Mouse (Mus musculus): ENCODE measurements around the gene C2cd2l.
A peak's percentile ranks its signal among the peaks of the same experiment; 100 is the strongest.
"Not testable (repeated sequence)": the region's sequence is repeated elsewhere in the genome, so short reads cannot be mapped to it uniquely, and the experiment has no call there.

The C2cd2l gene

DNA sequence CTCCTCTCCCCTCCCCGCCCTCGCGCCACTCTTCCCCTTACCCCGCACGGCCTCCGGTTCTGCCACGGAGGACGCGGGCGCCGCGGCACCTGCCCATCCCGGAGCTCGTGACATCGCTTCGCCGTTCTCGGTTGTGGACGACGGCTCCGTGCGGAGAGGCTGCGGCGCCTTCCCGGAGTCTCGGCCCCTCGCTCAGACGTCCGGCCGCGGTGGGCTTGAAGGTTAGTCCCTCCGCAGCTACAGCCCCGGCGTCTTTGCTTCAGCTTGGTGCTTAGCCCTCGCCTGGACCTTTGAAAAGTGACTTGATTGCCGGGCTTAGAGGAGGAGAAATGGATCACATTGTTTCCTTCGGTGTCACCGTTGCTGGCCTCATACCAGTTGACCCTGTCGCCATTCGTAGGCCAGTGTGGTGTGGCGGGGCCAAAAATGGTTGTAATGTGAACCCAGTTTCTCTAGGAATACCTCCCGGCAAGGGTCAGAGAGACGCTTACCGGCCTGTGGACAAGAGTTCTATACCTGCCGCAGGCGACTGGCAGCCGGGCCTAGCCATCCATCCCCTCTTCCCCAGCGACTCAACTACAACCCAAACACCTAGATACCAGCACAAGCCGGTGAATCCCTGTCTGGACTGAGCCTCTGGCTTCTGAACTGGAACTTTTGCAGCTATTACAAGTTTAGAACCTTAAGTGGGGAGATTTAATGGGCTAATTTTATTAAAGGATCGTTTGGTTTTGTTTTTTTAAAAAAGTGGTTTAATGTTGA, 15.4 kb upstream of the C2cd2l start:
- no peak for DNase-seq

DNA sequence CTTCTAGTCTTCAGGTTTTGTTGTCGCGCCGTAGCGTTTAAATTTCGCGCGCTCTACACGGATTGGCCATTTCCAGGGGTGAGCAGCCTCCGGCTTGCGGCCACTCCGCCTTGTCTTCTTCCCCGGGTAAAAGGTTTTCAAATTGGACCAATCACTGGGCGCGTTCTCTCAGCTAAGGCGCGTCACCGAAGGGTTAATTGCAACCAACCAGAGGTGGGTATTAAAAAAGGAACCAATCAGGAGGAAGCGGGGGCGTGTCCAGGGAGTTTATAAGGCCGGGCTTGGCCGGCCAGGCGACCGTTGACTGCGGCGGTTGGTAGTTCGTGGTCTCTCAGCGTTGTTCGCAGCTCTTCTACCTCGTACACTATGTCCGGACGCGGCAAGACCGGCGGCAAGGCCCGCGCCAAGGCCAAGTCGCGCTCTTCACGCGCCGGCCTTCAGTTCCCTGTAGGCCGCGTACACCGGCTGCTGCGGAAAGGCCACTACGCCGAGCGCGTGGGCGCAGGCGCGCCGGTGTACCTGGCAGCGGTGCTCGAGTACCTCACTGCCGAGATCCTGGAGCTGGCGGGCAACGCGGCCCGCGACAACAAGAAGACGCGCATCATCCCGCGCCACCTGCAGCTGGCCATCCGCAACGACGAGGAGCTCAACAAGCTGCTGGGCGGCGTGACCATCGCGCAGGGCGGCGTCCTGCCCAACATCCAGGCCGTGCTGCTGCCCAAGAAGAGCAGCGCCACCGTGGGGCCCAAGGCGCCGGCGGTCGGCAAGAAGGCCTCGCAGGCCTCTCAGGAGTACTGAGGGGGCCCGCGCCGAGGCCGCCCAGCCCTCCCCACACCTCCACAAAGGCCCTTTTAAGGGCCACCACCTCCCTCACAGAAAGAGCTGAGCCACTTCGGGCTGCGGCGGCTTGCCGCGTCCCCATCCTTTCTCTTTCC, 14.6 kb upstream of the C2cd2l start, which contains the start of gene H2afx:
Gene H2afx, plus strand, starts transcription at position 299 of the 935 bp plus-strand sequence.
- DNase-seq: peak; percentile 100

DNA sequence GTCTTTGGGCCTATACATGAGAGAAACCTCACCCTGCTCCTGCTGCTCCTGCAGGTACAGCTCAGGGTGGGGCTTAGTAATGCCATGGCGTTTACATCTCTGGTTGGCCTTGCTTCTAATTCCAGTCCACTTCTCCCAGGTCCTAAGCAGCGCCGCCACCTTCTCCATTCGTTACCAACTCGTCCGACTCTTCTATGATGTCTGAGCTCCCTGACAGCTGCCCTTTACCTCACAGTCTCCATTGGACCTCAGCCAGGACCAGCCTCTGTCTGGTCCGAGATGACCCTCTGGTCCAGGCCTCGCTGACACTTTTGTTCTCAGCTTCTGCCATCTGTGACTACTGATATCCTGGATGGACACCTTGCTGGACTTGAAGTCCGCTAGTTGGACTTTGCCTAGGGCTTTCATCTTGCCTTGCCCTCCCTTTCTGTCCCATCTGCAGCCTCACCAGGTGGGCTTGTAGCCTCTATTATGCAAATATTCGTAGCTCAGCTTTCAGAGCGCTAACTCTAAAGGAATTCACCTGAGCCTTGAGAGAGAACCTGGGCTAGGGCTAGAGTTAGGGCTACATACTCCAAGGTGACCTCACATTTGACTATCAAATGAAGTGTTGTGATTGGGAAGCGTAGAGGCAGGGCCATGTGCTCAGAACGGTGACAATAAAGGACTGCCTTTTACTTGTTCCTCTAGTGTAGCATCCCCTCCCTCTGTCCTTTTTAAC, 13.0 kb upstream of the C2cd2l start:
- DNase-seq: no peak

DNA sequence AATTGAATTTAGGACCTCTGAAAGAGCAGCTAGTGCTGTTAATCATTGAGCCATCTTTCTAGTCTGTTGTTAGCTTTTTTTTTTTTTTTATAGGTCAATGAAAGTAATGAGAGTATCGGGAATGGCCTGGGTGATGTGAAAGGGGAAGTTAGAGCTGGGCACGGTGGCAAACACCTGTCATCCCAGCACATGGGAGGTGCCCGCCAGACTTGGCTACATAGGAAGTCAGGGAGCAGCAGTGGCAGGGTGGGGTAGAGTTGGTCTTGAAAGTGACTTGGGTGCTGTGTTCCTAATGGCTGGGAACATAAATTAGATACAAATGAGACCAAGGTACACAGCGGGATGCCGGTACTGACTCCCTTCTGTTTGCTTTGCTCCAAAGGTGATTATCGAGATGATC, 10.7 kb upstream of the C2cd2l start:
- no peak for DNase-seq

DNA sequence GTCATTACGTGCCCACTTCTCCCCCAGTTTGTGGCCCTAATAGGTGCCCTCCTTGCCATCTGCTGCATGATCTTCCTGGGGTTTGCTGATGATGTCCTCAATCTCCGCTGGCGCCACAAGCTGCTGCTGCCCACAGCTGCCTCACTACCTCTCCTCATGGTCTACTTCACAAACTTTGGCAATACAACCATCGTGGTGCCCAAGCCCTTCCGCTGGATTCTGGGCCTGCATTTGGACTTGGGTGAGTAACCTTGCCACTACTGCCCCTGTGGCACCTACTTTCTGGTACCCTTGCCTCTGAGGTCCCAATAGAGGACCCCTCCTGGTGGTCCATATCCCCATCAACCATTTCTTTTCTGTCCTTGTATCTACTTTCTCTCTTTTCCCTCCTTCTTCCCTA, 7.8 kb upstream of the C2cd2l start:
- no peak for DNase-seq

DNA sequence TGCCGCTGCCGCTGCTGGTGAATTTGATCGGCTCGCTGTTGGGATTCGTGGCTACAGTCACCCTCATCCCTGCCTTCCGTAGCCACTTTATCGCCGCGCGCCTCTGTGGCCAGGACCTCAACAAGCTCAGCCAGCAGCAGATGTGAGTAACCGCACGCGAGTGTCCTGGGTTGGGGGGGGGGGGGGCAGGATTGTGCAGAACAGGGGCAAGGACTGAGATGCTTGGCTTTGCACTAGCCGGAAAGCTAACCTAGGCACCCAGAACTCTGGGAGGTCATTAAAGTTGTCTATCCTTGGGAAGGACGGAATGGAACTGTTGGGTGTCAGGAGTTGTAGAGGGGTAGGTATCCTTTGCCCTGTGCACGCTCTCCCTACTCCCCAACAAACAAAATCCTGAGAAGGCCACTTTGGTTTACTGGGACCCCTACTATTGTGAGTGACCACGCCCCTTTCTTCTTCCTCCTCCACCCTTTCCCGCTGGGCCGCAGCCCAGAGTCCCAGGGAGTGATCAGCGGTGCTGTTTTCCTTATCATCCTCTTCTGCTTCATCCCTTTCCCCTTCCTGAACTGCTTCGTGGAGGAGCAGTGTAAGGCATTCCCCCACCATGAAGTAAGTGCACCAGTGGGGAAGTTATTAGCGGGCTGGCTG, 7.1 kb upstream of the C2cd2l start:
- DNase-seq: peak; percentile 36

DNA sequence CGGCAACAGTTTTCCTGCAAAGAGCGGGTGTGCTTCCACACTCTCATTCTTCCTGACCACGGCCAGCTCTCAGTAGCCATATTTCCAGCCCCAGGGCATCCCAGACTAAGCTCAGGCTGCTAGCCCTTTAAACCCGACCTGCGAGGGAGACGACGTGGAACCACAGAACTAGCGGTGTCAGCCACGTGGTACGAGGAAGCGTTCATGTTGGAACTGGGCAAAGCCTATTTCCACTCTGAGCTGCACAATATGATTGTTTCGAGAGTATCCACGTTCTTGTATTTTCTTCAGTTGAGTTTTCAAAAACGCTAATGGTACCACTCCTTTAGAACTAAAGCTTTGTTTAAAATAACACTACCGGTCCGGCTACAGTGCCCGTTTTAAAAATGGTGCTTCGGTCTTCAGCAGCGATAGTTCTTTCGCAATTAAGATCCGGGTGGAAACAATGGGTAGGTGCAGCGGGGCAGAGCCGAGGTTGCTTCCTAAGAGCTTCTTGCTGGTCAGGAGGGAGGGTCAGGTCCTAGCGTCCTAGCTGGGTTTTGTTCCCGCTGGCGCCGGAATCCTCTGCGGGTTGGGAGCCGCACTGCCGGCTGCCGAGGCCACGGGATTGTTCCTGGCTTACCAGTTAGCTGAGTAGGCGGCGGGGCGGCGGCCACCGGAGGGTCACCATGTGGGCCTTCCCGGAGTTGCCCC, 6.4 kb upstream of the C2cd2l start:
- peak; percentile 94 for DNase-seq

DNA sequence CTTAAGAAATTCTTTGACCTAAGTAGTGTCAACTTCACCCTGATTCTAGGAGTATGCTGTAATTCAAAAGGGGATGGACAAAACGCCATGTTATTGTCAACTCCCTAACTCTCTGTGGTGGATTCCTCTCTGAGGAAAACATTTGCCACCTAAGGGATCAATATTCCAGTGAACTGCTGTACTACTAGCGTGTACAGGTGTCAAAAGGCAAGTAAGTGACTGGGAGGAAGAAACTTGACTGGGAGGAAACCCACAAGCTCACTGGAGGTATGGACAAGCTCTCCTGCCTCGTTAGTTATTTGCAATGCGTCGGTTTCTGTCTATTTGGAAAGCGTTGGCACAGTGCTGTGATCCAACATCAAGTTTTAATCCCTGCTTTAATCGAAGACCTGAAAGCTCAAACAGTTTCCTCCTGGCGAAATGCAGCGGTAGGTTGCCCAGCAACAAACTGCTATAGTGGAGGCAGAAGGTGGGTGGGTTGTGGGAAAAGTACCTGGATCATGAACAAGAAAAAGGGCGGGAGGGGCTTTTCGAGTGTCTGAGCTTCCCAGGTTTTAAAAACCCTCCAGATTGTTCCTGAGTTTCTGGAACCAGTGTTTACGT, 5.8 kb upstream of the C2cd2l start, which contains the start of gene Dpagt1:
Gene Dpagt1, plus strand, starts transcription at position 252 of the 603 bp plus-strand sequence.
- DNase-seq: no peak

DNA sequence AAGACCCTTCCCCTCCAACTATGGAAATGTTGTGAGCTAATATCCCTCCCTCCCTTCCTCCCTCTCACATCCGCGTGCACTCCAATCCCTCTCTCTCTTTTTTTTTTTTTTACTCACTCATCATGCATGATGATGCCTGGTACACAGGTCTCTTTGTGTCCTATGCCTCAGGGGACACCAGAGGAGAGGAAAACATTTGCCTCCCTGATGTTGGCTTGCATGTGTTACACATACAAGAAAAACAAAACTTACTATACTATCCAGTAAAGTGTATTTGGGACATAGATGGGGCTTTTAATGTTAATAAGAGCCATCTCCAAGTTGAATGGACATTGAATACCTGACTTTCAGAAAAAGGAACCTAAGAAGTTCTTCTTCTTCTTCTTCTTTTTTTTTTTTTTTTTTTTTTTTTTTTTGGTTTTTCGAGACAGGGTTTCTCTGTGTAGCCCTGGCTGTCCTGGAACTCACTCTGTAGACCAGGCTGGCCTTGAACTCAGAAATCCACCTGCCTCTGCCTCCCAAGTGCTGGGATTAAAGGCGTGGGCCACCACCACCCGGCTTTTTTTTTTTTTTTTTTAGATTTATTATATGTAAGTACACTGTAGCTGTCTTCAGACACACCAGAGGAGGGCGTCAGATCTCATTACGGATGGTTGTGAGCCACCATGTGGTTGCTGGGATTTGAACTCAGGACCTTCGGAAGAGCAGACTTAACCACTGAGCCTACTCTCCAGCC, 5.1 kb upstream of the C2cd2l start:
- DNase-seq: not testable (repeated sequence)

DNA sequence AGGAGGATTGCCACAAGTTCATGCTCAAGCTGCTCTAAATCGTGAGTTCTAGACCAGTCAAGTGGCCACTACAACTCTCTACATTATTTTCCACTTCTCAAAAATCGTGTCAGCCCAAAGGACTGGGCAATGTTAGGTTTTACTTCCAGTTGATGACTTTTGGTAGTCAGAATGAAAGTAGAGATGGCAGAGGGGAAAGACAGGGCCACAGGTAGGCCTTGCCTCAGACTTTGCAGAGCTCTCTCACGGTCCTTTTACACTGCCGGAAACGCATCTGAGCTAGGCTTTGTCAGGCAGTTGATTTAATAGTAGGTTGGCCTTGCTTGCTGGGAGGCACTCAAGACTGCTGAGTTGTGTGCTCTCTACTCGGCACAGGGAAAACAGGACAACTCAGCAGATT, 4.1 kb upstream of the C2cd2l start:
- DNase-seq: no peak

DNA sequence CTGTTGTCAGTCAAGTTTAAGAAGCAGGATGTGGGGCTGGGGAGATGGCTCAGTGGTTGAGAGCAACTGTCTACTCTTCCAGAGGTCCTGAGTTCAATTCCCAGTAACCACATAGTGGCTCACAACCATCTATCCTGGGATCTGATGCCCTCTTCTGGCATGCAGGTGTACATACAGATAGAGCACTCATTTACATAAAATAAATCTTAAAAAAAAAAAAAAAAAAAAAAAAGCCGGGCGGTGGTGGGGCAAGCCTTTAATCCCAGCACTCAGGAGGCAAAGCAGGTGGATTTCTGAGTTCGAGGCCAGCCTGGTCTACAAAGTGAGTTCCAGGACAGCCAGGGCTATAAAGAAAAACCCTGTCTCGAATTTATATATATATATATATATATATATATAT, 3.6 kb upstream of the C2cd2l start:
- not testable (repeated sequence) for DNase-seq

DNA sequence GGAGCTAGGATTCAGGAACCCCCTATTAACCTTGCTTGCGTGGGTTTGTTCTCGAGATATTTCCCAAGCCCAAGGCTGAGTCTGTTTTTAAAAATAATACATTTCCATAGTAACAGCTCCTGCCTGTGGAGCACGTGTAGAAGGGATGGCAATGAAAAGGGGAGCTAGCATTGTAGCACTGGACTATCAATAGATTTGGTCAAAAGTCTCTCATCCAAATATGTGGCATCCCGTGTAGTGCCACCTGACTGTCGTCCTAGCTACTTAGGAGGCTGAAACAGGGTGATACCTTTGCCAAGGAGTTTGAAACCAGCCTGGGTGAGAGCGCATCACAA, 681 bp upstream of the C2cd2l start:
- DNase-seq: no peak

DNA sequence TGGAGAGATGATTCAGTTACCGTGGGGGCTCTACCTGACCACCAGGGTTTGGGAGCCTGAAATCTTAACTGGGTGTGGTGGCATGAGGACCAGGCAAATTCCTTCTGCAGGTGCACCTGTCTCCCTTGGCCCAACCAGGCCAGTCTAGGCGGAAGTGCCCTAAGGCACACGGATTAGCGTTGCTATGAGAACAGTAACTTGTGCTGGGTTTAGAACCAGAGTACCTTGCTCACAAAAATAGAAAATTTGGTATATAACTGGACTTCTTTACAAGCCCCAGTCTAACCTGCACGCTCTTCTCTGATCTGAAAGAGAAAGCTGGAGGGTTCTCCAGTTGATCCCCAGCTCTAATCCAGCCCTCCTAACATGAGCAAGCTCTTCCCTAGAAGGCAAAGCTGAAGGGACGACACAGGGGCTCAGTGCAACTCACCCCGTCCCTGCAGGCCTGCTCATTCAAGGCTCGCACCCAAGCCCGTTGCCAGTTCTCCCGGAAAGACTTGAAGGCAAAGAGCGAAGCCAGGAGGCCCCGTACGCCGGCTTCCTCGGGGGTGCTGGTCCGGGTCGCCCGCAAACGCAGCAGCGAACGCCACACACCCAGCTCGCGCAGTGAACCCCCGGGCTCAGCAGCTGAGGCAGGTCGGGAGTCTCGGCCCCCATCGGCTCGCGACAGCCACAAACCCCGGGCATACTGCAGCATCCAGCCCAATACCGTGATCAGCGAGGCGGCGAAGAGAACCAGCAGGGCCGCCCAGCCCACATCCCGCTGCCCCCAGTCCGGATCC, 789 bp downstream of the C2cd2l start:
- DNase-seq: peak; percentile 37

DNA sequence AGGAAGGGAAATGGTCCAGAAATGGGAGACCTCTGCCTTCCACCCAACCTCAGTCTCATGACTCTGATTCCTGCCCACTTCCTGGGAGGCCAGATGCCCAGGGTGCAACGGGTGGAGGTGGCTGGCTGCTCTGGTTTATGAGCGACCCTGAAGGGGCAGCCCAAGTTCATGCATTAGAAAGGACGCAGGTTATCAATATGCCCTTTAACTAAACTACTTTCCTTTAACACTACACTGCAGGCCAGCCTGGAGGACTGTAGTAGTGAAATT, 1.3 kb downstream of the C2cd2l start:
- no peak for DNase-seq

DNA sequence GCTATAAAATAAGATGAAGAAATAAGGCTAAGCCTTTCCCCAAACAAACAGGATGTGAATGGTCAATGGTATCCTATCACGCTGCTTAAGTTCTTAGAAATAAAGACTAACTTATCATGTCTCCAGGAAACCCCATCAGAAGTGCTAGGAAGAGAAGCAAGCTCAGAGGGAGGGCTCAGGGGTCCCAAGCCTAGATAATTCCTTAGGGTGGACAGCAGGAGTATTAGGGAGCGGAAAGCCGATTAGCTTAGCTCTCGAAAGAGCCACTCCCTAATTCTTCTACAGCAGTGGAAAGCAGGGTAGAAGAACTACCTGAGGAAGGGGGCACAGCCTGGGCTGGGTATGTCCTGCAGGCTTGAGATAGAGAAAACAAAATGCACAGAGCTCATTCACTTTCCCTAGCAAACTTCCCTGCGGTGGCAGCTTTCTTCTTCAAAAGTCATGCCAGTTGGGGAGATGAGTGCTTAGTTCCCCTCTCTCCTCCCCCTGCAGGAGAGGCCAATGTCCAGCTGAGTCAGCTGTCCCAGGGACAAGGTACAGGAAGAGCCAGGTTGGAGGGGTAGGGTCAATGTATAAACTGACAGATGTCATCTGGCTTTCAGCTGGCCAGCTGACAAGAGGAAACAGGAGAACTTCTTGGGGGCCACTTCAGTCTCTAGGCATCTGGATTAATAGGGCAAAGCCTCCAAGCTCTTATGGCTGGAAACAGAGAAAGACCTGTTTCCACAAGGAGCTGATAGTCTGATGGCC, 1.8 kb downstream of the C2cd2l start:
- DNase-seq: peak; percentile 69

DNA sequence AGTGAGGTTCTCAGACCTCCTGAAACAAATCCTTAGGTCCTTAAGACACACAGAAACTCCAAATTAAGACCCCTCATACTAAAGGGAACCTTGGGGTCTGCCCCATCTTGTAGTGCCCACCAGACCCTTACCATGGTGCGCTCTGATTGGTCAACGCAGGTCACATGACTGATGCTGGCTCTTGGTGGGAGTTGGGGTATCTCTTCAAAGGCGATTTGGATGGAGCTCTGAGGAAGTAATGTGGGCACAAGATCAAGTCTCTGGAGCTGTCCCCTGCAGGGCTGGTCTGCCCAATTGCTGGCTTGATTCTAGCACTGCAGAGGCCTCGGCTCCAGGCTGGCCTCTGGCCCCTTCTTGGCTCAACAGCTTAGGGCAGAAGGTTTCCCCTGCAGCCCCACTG, 2.6 kb downstream of the C2cd2l start:
- DNase-seq: no peak

DNA sequence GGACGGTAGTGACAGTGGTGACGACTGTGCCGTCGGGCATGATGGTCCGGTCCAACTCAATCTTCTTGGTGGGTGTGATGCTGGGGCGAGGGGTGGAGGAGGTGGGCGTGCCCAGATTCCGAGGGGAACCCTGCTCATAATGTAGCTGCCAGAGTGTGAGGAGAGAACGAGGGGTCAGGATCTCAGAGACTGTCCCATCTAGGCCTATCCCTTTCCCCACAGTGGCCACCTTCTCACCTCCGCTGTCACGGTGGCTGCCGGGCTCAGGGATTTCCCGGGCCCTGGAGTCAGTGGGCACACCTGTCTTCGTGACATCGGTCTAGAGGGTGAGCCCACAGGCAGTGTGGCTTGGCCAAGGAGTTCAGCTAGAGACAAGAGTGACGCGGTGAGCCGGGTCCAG, 5.2 kb downstream of the C2cd2l start:
- DNase-seq: no peak

DNA sequence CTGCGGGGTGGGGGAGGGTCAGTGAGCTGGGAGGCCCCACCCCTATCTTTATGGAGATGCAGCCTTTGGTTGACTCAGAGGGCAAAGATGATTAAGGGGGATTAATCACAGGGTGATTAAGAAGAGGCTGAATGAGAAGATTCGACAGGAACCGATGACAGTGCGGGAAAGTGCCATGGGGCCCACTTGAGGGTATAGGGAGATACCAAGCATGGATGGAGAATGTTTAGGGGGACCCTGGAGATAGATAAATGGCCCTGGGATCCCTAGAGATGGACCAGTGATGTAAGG, 5.9 kb downstream of the C2cd2l start:
- DNase-seq: peak; percentile 74

DNA sequence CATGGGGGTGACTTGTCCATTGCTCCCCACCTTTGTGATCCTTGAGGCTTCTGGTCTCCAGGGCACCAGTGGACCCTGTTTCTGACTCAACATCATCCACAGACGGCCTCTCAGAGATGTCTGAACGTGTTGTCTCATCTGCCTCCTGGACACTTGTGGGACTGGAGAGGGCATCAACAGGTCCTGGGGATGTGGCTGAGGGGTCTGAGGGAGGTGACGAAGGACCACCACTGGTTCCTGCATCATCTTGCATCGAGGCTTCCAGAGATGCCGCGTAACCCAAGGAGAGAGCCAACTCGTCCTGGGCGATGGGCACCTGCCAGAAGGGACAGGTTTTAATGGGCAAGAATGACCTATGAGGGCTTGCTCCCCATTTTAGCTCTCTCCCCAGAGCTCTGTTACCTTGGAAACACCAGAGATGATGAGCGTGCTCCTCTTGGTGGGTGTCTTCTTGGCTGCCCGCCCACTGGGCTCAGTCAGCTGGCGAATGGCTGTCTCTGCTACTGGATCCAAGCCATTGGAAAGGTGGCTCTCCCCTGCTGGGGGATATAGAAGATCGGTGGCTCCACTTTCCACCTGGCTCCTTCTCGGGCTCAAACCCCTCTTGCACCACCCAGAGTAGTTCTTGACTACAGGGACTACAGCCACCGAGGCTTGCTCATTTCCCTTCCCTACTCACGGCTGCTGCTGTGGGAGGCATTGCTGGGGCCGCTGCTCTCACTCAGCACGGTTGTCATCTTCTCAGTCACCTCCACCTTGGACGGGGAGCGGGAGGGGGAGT, 6.4 kb downstream of the C2cd2l start:
- DNase-seq: no peak

Measured in retina, postnatal 1 day (tissue).